Mouse (Mus musculus) liver, adult 2 months (tissue): ENCODE results near the gene Gm20388. TPM values are rescaled to one million over a fixed set of nuclear protein-coding genes. Genes with fewer than 3 reads are reported as not detected.

Experiments
- DNase-seq: peaks from one replicate; pipeline ENCODE4 v3.0.0-alpha.2; 2011; ENCODE audit warnings: low read depth, low spot score; ENCODE audit errors: extremely low read depth
- H3K27ac ChIP-seq: fragments of 200-500 bp; replicated peaks from 2 replicates; pipeline ENCODE4 v1.5.1; 2012; ENCODE audit warnings: low read depth, mild to moderate bottlenecking, control low read depth, inconsistent platforms, low read length; ENCODE audit not compliant: insufficient read depth
- H3K27me3 ChIP-seq: fragments of 200-500 bp; 2 replicates; pipeline ENCODE4 v1.6.1; 2012; ENCODE audit warnings: mild to moderate bottlenecking, moderate library complexity, low read length, inconsistent platforms; ENCODE audit not compliant: control insufficient read depth, insufficient read depth
- H3K36me3 ChIP-seq: fragments of 200-500 bp; 2 replicates; pipeline ENCODE4 v1.6.1; 2012; ENCODE audit warnings: low read length, inconsistent platforms; ENCODE audit not compliant: control insufficient read depth, insufficient read depth
- H3K4me1 ChIP-seq: fragments of 200-500 bp; 2 replicates; pipeline ENCODE4 v1.6.1; 2011; ENCODE audit warnings: low read length; ENCODE audit not compliant: control insufficient read depth, insufficient read depth
- H3K4me3 ChIP-seq: fragments of 200-500 bp; 2 replicates; pipeline ENCODE4 v1.5.1; 2011; ENCODE audit warnings: low read depth, mild to moderate bottlenecking, control low read depth, low read length, moderate library complexity; ENCODE audit not compliant: insufficient read depth
- H3K79me2 ChIP-seq: fragments of 200-500 bp; 2 replicates; pipeline ENCODE4 v1.6.1; 2012; ENCODE audit warnings: inconsistent platforms, mild to moderate bottlenecking, low read length, moderate library complexity; ENCODE audit not compliant: control insufficient read depth, insufficient read depth
- H3K9ac ChIP-seq: fragments of 200-500 bp; 2 replicates; pipeline ENCODE4 v1.6.1; 2012; ENCODE audit warnings: low read depth, mild to moderate bottlenecking, control low read depth, inconsistent platforms, low read length
- CTCF ChIP-seq: fragments of 200-500 bp; IDR thresholded peaks from 2 replicates; pipeline ENCODE4 v1.5.1; 2011; ENCODE audit warnings: low read depth, low read length, control low read depth
- POLR2A ChIP-seq: fragments of 200-500 bp; IDR thresholded peaks from 2 replicates; pipeline ENCODE4 v1.6.1; 2011; ENCODE audit warnings: low read length, control low read depth; ENCODE audit not compliant: insufficient read depth; ENCODE audit errors: extremely low read depth
- WGBS: fragments of 180-500 bp; shearing (Covaris S2); methylation state at CpG from one replicate; pipeline ENCODE4 v1.1.7; 2018; 5-methylcytosine and 5-hydroxymethylcytosine counted together
- polyA plus RNA-seq: library from polyadenylated mRNA; depleted of rRNA; stranded (reverse); fragments of >200 nt; gene quantifications from 2 replicates; pipeline ENCODE4 v1.2.3, GENCODE M21; 2012
- total RNA-seq: library from RNA; depleted of rRNA; stranded (reverse); fragments of >200 nt; gene quantifications from 2 replicates; pipeline ENCODE4 v1.2.3, GENCODE M21; 2014

The Gm20388 gene
- total and polyA plus RNA-seq, 2 experiments = 6.4 to 19.9 TPM

DNA sequence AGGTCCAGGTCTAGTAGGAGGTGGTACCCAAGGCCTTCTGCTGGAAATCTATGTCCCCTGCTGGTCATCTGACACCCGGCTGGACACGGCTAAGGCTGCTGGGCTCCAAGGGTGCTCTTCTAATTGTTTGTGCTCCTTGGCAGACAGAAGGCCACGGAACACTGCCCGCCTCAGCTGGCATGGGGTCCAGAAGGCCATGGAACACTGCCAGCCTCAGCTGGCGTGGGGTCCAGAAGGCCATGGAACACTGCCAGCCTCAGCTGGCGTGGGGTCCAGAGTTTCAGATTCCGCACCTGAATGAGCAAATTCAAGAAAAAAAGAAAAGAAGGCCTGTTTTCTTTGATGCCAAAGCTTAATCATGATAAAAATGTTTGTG, 2070.9 kb downstream of the Gm20388 start:
- peaks cover 14% of the 10 kb centered on the region for H3K4me1 ChIP-seq
- WGBS = 42% methylated on average over 7 of the region's 7 CpGs
- no peak overlapping the region for H3K9ac ChIP-seq
- H3K36me3 ChIP-seq = peaks cover 7% of the 10 kb centered on the region; the same call in 1 of the 2 replicates
- TF ChIP-seq CTCF = no peak
- TF ChIP-seq POLR2A = no peak
- H3K4me3 ChIP-seq = no peak overlapping the region
- DNase-seq = peak; percentile 39
- H3K79me2 ChIP-seq = no peaks in the 10 kb centered on the region
- H3K27ac ChIP-seq = peak overlapping the region; percentile 74
- H3K27me3 ChIP-seq = no peaks in the 10 kb centered on the region

DNA sequence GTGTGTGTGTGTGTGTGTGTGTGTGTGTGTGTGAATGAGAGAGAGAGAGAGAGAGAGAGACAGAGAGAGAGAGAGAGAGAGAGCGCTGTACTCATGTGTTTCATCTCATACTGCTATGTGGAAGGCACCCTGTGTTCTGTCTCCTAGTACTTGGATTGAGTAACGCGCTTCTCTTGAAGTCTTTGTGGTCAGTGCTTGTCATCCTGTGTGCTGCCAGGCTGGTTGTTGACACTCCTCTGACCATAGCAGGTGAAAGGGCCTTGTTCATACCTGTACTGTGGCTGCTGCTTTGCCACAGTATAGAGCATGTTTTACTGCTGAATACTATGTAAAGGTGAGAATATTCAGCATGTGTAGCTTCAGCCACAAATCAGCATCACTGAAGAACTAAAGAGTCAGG, 2075.0 kb downstream of the Gm20388 start:
- Histone ChIP-seq H3K4me1 (peaks cover 10% of the 10 kb centered on the region), H3K4me3 (no peak overlapping the region), H3K9ac (no peak overlapping the region), H3K79me2 (no peaks in the 10 kb centered on the region), H3K27me3 (no peaks in the 10 kb centered on the region), H3K36me3 (no peaks in the 10 kb centered on the region; the same call in 1 of the 2 replicates), H3K27ac (peak overlapping the region; percentile 41; the same call in 1 of the 2 replicates)
- peak; percentile 78 for DNase-seq
- TF ChIP-seq CTCF (no peak), POLR2A (no peak)
- 47% methylated on average over 3 of the region's 3 CpGs for WGBS

DNA sequence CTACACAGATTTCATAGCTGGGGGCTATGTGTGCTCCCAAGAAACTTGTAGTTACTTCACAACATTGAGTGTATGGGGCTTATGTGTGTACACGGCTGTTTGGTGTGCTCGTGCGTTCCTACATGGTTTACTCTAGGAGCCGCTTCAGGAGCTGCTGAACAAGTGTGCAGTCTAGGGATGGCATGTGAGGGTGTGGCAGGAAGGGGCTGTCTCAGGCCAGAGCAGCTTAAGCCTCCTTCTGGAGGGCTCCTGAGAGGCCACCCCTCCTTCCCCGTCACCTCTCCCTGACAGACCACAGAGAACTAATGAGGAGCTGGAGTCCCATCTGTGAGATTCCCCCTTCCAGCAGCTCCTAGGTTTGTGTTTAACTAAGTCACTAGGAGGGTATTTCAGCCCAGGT, 2077.3 kb downstream of the Gm20388 start:
- Histone ChIP-seq H3K4me1 (peaks cover 5% of the 10 kb centered on the region; the same call in 1 of the 2 replicates), H3K4me3 (no peak overlapping the region), H3K27ac (no peak overlapping the region), H3K9ac (no peak overlapping the region), H3K79me2 (no peaks in the 10 kb centered on the region), H3K27me3 (no peaks in the 10 kb centered on the region), H3K36me3 (no peaks in the 10 kb centered on the region; the same call in 1 of the 2 replicates)
- no peak for TF ChIP-seq POLR2A
- WGBS = 97% methylated on average over 5 of the region's 5 CpGs
- DNase-seq = no peak

DNA sequence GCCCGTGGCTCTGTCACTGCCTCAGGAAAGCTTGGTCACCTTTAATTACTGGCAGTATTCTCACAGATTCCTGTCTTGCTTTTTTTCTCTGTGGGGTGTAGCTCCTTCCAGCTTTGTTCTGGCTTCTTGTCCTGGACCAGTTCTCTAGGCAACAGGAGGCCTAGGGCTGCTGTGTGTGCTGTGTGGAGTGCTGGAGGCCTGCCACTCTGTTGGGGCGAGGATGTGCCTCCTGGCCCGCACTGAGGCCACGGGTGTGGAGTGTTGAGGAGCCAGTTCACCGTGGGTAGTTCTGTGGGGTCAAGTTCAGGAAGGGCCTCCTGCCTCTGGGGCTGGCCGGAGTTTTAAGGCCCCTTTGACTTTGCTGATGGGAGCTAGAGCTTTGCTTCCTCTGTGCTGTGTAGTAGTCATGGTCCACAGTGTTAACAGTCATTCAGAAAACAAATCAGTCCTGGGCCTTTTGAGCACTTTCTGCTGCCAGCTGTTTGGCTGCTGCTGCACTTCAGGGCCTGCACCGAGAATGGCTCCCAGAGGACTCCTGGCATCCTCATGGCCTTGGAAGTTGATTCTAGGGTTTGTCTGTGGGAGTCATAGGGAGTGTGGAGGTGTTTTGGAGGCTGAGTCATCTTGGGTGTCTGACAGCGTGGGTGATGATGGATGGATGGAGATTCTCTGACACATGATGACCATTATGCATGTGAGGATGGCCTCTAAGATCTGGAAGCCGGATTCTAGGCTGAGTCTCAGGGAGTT, 2080.0 kb downstream of the Gm20388 start:
- no peak for DNase-seq

DNA sequence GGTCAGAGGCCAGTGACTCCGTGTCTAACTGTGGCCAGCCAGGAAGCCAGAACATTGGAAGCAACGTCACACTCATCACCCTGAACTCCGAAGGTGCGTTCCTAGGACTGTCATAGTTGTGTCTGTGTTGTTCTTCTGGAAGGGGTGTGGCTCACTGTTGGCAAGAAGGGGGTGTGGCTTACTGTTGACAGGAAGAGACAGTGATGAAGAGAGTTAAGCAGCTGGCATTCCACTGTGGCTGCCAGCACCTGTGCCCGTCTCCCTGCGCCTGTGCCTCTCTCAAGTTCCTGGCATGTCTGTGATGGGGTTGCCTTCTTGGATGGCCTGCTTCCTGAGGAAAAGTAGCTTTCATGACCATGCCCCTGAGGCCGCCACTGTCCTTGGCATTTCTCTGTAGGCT, 2081.0 kb downstream of the Gm20388 start:
- no peak overlapping the region for H3K27ac ChIP-seq
- no peaks in the 10 kb centered on the region for H3K27me3 ChIP-seq
- H3K9ac ChIP-seq = no peak overlapping the region
- H3K36me3 ChIP-seq = no peaks in the 10 kb centered on the region
- TF ChIP-seq CTCF = no peak
- no peak for TF ChIP-seq POLR2A
- H3K79me2 ChIP-seq = peaks cover 5% of the 10 kb centered on the region; the same call in 1 of the 2 replicates
- DNase-seq = no peak
- WGBS = 87% methylated on average over 7 of the region's 7 CpGs
- peaks cover 14% of the 10 kb centered on the region for H3K4me1 ChIP-seq
- H3K4me3 ChIP-seq = no peak overlapping the region

More for the DNA sequence above, 2080.0 kb downstream of the Gm20388 start:
- WGBS = 91% methylated on average over 9 of the region's 9 CpGs
- TF ChIP-seq CTCF = no peak
- TF ChIP-seq POLR2A = no peak
- Histone ChIP-seq H3K4me1 (peaks cover 10% of the 10 kb centered on the region), H3K4me3 (no peak overlapping the region), H3K27ac (no peak overlapping the region), H3K36me3 (no peaks in the 10 kb centered on the region), H3K79me2 (peaks cover 5% of the 10 kb centered on the region; the same call in 1 of the 2 replicates), H3K9ac (no peak overlapping the region), H3K27me3 (no peaks in the 10 kb centered on the region)

DNA sequence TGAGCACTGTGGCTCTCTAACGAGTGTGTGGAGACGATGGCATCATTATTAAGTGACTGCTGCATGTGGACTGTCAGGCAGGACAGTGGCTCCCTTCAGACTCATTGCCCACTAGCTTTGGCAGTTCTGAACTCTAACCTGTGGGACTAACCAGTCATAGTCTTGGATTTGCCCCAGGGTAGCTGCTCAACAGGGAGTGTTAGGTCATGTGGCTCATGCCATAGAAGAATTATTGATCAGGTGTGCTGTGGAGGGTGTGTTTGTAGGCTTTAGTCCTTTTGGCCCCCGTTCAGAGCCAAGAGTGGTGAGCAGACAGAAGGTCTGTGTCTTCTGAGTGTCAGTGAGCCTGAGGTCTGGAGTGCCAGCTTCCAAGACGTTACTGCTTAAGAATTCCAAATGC, 2082.3 kb downstream of the Gm20388 start:
- Histone ChIP-seq H3K4me1 (peaks cover 15% of the 10 kb centered on the region), H3K79me2 (peaks cover 5% of the 10 kb centered on the region; the same call in 1 of the 2 replicates), H3K36me3 (no peaks in the 10 kb centered on the region), H3K27ac (peak overlapping the region; percentile 78), H3K27me3 (no peaks in the 10 kb centered on the region), H3K4me3 (no peak overlapping the region), H3K9ac (no peak overlapping the region)
- 26% methylated on average over 4 of the region's 4 CpGs for WGBS
- DNase-seq = peak; percentile 96
- TF ChIP-seq POLR2A (no peak), CTCF (no peak)
